Mouse (Mus musculus) gastrocnemius, adult 8-10 months (tissue): ENCODE results near the gene Tmem181a. TPM values are rescaled to one million over a fixed set of nuclear protein-coding genes. Genes with fewer than 3 reads are reported as not detected.
"Not testable (repeated sequence)": the region's sequence is repeated elsewhere in the genome, so short reads cannot be mapped to it uniquely, and the experiment has no call there.

ENCODE experiments used
- DNase-seq, 2 experiments: peaks; one replicate each; pipeline ENCODE4 v3.0.0; 2022; ENCODE audit warnings: low spot score in 2 of 2
- total RNA-seq, 4 experiments: library from RNA; stranded (reverse); gene quantifications; 2 replicates each; pipeline ENCODE4 v1.2.4; 2022

Gene Tmem181a
- total RNA-seq, 4 experiments from 2014 or later = 3.0 to 4.1 (median 3.7) TPM

GRCm38 (mm10) chr17:6305656-6306270 lies 49.1 kb downstream of the Tmem181a start:
- not testable (repeated sequence) for DNase-seq

DNA sequence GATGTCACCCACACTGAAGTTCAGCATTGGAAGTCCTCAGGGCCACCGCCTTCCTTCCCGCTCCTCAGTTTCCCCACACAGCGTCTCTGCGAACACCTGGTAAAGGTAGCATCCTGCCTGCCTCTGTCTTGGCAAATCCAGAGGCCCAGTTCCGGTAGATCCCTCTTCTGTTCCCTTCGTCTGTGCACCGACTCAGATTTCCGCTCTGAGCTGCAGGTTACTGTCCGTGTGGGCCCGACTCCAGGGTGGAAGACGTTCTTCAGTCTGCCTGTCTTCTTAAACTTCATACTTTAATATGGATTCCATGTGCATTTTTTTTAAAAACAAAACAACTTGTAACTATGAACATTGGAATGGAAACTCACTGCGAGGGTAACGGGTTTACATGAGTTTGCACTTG lies 49.8 kb downstream of the Tmem181a start:
- not testable (repeated sequence) for DNase-seq

DNA sequence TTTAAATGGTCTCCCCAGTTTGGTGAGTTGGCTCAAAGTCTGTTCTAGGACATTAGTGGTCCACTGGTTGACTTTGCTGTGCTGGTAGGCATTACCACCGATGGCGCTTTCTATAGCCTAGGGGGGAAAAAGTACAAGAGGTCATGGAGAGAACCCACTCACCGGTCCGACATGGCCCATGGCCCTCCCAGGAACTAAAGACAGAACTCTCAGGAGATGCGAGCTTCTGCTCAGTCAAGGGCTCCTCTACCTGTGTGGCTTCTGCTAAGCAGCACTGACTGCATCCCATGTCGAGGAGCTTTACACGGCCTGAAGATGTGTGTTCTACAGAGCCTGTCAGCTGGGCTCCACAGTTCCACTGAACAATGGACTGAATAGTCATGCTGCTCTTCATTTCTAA lies 55.1 kb downstream of the Tmem181a start:
- DNase-seq = not testable (repeated sequence)

DNA sequence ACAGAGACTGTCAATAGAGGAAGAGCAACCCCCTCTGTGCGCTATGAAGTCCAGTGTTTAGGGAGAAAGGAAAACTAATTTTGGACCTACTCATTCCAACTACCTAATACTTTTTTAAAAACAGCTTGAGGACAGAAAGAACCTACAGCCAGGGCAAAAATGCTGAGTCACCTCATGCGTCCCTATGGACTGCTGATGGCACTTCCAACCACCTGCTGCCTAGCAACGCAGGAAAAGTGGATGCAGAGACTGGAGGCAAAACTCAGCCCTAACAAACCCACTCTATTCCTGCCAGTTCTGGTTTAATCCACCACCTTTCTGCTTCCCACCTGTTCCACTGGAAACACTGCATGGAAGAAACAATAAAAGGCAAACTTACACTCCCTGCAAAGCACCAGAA lies 56.1 kb downstream of the Tmem181a start:
- DNase-seq = not testable (repeated sequence)

DNA sequence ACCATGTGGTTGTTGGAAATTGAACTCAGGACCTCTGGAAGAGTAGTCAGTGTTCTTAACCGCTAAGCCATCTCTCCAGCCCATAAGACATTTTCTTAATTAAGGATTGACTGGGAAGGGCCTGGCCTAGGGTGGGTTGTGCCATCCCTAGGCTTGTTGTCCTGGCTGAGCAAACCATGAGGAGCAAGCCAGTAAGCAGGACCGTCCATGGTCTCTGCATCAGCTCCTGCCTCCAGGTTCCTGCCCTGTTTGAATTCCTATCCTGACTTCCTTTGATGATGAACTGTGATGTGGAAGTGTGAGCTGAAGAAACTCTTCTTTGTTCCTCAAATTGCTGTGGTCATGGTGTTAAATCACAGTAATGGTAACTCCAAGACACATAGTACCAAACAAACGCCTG lies 57.8 kb downstream of the Tmem181a start:
- not testable (repeated sequence) for DNase-seq

DNA sequence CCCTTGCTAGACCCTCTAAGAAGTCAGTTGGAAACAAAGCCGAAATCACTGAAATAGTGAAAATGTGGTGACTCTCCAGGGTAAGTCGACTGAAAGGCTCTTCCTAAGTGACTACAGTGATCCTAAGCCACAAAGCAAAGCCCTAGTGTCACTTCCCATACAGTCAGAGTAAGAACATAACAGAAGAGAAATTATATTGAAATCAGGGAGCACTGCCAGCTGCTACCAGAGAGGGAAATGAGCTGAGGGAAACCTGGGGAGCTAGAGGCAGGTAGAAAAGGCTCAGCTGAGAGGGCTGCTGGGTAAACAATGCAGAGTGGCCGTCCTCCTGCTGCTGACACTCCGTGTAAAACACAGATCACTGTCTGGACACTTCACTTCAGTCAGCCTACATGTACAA lies 59.0 kb downstream of the Tmem181a start:
- not testable (repeated sequence) for DNase-seq

GRCm38 (mm10) chr17:6316379-6317126 lies 59.9 kb downstream of the Tmem181a start:
- peak in 1 of 2 experiments; percentile 30 for DNase-seq

- DNase-seq = peak; percentile 99 to 100
Observed at GRCm38 (mm10) chr17:6317339-6317985, 60.8 kb downstream of the Tmem181a start, which contains the start of gene Dynlt1a. TSS of gene Dynlt1a (minus strand) at chr17:6317500.

- not testable (repeated sequence) for DNase-seq
Observed at GRCm38 (mm10) chr17:6321081-6321777, 64.6 kb downstream of the Tmem181a start.

DNA sequence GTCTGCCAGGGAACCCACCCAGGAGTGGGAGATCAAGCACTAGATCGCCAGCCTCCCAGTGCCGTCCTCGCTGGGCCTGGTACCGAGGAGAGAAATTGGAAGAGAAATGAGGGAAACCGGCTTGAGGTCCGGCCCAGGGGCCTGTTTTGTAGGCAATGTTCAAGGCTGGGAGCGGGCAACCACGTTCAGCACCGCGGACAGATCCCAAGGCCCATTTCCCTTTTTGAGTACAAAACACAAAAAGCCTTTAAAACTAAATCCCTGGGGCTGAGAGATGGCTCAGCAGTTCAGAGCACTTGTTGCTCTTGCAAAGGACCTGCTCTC lies 65.1 kb downstream of the Tmem181a start:
- not testable (repeated sequence) for DNase-seq

- DNase-seq = not testable (repeated sequence)
Observed at GRCm38 (mm10) chr17:6325021-6325420, 68.4 kb downstream of the Tmem181a start.

- DNase-seq = not testable (repeated sequence)
Observed at GRCm38 (mm10) chr17:6325543-6325942, 68.9 kb downstream of the Tmem181a start.

- DNase-seq = not testable (repeated sequence)
Observed at GRCm38 (mm10) chr17:6327554-6327953, 70.9 kb downstream of the Tmem181a start.

DNA sequence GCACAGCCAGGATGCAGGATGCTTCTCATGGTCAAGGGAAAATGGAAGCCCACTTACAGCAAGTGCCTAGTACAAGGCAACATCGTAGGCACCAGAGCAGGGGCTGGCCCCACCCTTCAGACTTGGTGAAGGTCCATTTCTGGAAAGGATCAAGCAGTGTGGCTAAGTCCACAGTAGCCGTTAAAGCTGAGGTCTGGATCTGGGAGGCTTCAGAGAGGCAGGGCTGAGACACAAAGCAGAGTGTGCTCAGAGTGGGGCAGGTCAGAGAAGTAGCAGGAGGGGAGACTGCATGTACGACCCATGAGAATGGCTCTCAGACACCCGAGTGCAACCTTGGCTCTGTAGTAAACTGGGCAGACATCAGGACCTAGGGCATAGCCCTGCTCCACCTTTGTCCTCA lies 72.3 kb downstream of the Tmem181a start:
- not testable (repeated sequence) for DNase-seq

DNA sequence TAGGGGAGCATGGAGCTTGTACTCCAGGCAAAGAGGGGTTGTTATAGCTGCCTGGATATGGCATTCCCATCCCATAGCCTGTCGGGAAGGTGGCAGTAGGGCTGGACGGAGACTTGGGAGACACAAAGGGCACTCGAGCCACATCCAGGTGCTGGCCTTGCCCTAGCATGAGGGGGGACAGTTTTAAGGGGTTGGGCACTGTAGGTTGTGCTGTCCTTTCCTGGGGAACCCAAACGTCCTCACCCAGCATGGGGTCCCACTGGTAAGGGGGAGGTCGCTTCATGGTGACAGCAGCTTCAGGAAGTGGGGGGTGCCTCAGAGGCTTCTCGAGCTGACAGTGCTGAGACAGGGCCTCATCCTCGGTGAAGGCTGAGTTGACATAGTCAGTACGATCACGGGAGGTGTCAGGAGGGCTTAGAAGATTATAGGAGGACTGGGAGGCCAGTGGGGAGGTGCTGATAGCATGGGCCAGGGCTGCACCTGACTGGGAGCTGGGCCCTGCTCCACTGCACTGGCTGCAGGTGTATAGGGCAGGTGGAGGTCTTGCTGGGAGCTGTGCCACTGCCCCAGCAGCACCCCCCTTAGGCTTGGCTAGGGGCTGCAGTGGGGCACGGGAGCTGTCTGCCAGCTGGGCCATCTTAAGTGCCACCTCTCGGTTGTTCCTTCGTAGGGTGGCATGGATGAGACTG lies 86.1 kb downstream of the Tmem181a start:
- not testable (repeated sequence) for DNase-seq

GRCm38 (mm10) chr17:6355256-6355655 lies 98.6 kb downstream of the Tmem181a start:
- DNase-seq = not testable (repeated sequence)

Other genes with a start within 250 kb of the Tmem181a start
- gene Serac1, start 177.1 kb upstream of the Tmem181a start, total RNA-seq = 1 to 10 TPM; 6.7 to 8.4 (median 7.2) TPM
- gene Gtf2h5, start 177.1 kb upstream of the Tmem181a start, total RNA-seq = 10 to 100 TPM; 46.5 to 55.8 (median 52.2) TPM
- 100 to 1,000 TPM; 123 to 180 (median 146) TPM for gene Tulp4, start 150.4 kb upstream of the Tmem181a start, total RNA-seq
- 1 to 10 TPM; 3.0 to 6.2 (median 4.1) TPM for gene Dynlt1a, start 60.6 kb downstream of the Tmem181a start, total RNA-seq
- gene Dynlt1b, start 173.3 kb downstream of the Tmem181a start, total RNA-seq = 10 to 100 TPM; 40.0 to 51.4 (median 46.8) TPM